Mouse (Mus musculus): ENCODE measurements at regions not wholly inside any gene's neighbourhood (a gene's known extent, or its start where the extent isn't known, plus 50 kb on each side); places are given as distances from the start of the nearest gene placed in this dataset.

GRCm38 (mm10) chr13:84646899-84647298 is 424.8 kb downstream of the Tmem161b start:
- no peak for DNase-seq

- no peak for DNase-seq
These were observed 426.0 kb downstream of the Tmem161b start for GRCm38 (mm10) chr13:84648056-84648455.

- no peak for DNase-seq
These were observed 441.9 kb downstream of the Tmem161b start for GRCm38 (mm10) chr13:84663967-84664366.

GRCm38 (mm10) chr13:84680971-84681370 is 458.9 kb downstream of the Tmem161b start:
- no peak for DNase-seq

GRCm38 (mm10) chr13:84685930-84686329 is 463.8 kb downstream of the Tmem161b start:
- DNase-seq, result no peak

- DNase-seq, result no peak
These were observed 471.4 kb downstream of the Tmem161b start for GRCm38 (mm10) chr13:84693462-84693861.

GRCm38 (mm10) chr13:84698472-84699080 is 476.5 kb downstream of the Tmem161b start:
- DNase-seq, result no peak

GRCm38 (mm10) chr13:84741231-84741630 is 448.0 kb upstream of the Ccnh start:
- DNase-seq, result no peak

GRCm38 (mm10) chr13:84748331-84748730 is 440.9 kb upstream of the Ccnh start:
- DNase-seq, result no peak

GRCm38 (mm10) chr13:84749214-84749613 is 440.0 kb upstream of the Ccnh start:
- DNase-seq, result no peak

GRCm38 (mm10) chr13:84750136-84750535 is 439.1 kb upstream of the Ccnh start:
- no peak for DNase-seq

GRCm38 (mm10) chr13:84751576-84752490 is 437.4 kb upstream of the Ccnh start:
- DNase-seq, result peak in 1 of 2 experiments; percentile 42

- peak in 1 of 2 experiments; percentile 37 for DNase-seq
These were observed 436.8 kb upstream of the Ccnh start for GRCm38 (mm10) chr13:84752491-84752820.

- peak in 1 of 2 experiments; percentile 31 for DNase-seq
These were observed 435.3 kb upstream of the Ccnh start for GRCm38 (mm10) chr13:84753751-84754500.

GRCm38 (mm10) chr13:84754821-84755725 is 434.1 kb upstream of the Ccnh start:
- peak; percentile 28 to 53 for DNase-seq

GRCm38 (mm10) chr13:84756796-84757335 is 432.3 kb upstream of the Ccnh start:
- peak in 1 of 2 experiments; percentile 48 for DNase-seq

- peak; percentile 18 to 60 for DNase-seq
These were observed 431.2 kb upstream of the Ccnh start for GRCm38 (mm10) chr13:84757896-84758567.

GRCm38 (mm10) chr13:84758568-84758900 is 430.7 kb upstream of the Ccnh start:
- DNase-seq, result peak; percentile 89 to 91

GRCm38 (mm10) chr13:84759061-84759460 is 430.1 kb upstream of the Ccnh start:
- DNase-seq, result no peak

- peak; percentile 21 to 46 for DNase-seq
These were observed 428.7 kb upstream of the Ccnh start for GRCm38 (mm10) chr13:84760471-84760870.

- peak; percentile 34 to 52 for DNase-seq
These were observed 428.2 kb upstream of the Ccnh start for GRCm38 (mm10) chr13:84760978-84761377.

Data from cerebellum, postnatal 36 days (tissue).